Mouse (Mus musculus) lung, postnatal 10 days (tissue): ENCODE measurements around the gene Eif4h.

ENCODE experiments used
- DNase-seq: peaks from one replicate; pipeline ENCODE4 v3.0.0; 2021

Gene Eif4h

DNA sequence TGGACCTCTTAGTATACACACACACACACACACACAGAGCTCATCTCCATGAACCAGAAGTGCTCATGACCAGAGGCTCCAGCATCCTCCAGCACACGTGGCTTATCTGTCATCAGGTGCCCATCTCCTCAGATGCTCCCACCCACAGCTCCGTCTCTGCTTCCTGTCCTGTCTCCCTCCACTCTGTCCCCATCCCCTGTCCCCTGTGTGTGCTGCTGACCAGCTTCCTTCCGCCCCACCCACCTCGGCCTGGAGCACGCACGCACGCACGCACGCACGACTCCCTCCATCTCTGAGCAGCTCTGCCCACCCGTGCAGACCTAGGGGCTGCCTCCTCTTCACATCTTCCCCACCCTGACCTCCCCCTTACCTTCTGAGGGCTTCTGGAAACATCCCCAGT, 34.9 kb downstream of the Eif4h start:
- DNase-seq = peak; percentile 62

DNA sequence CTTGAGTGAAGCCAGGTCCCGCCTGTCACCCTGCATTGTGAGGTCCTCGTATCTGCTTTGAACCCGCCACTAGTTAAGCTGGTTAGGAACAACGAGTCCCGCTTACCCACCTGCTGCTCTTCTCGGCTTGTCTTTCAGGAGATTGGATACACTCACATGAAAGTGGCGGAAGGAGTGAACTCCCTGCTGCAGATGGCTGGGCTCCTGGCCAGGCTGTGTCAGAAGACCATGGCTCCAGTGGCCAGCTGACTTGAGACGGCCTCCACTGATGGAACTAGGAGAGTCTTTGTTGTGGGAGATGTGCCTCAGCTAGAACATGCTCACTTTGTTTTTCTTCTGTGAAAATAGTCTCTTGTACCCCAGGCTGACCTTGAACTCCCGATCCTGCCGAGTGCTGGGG, 41.6 kb downstream of the Eif4h start:
- no peak for DNase-seq

DNA sequence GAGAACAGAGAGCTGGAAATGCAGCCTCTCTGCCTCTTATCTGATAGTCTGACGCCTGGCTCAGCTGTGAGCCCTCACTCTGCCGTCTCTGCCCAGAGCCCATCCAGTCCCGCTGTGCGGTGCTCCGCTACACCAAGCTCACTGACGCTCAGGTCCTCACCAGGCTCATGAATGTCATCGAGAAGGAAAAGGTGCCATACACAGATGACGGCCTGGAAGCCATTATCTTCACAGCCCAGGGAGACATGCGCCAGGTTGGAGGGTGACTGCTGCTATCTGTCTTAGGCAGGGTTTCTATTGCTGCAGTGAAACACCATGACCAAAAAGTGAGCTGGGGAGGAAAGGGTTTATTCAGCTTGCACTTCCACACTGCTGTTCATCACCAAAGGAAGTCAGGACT, 46.2 kb downstream of the Eif4h start:
- no peak for DNase-seq

DNA sequence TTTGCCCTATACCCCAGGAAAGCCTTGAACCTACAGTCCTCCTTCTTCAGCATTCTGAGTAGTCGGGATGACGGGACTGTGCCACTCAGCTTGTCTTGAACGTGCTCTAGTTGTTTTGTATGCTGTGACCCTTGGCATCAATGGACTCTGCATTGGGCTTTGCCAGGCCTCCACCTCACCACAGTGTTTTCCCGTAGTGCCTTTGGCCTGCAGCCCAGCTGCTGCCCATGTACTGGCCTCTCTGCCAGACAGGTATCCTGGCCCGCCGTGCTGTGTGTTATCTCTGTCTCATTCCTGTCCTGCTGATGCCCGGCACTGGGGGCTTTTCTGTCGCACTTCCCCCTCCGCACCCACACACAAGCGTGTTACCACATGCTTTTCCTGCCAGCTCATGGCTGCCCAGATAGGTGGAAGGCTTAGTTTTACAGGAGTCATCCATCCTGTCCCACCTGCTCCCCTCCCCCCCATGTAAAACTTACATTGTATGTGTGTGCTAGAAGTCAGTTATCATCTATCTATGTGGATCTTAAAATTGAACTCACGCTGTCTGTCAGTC, 47.2 kb downstream of the Eif4h start:
- no peak for DNase-seq

DNA sequence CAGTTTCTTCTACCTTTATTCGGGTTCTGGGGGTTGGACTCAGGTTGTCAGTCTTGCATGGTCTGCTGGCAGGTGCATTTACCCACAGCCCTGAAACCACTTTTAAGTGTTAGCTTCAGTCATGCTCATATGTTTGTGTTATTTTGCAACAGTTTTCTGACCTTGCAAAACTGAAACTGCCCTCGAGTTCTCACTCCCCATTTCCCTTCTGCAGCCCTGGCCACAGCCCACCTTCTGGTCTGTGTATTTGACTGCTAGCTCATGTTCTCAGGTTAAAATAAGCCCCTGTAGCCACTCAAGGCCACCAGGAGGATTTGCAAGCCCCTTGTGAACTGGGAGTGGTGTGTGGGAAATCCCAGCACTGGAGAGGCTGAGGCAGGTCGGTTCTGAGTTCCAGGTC, 49.4 kb downstream of the Eif4h start:
- DNase-seq = no peak

DNA sequence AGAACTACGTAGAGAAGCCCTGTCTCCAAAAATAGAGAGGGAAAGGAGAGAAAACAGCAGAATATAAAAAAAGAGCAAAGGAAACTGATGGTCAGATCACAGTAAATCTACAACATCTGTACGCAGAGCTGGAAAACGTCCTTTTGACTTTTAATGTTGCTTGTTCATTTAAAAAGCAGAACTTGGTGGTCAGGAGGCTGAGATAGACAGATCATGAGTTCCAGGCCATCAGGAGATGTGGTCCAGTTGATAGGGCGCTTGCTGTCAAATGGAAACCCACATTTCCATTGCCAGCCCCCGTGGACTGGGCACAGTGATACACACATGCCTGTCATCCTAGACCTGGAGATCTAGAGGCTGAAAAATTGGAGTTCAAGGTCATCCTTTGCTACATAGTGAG, 54.5 kb downstream of the Eif4h start:
- DNase-seq = no peak

DNA sequence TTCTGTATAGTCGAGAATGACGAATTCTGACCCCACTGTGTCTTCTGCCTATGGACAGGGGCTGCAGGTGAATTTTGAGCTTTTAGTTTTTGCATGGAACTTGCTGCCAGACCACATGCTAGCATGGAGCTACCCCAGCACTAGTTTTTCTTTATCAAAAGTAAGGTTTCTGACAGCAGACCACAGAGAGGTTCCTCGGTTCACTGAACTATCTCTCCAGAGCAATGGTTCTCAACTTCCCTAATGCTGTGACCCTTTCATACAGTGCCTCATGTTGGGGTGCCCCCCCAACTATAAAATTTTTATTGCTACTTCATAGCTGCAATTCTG, 55.4 kb downstream of the Eif4h start:
- DNase-seq = no peak

DNA sequence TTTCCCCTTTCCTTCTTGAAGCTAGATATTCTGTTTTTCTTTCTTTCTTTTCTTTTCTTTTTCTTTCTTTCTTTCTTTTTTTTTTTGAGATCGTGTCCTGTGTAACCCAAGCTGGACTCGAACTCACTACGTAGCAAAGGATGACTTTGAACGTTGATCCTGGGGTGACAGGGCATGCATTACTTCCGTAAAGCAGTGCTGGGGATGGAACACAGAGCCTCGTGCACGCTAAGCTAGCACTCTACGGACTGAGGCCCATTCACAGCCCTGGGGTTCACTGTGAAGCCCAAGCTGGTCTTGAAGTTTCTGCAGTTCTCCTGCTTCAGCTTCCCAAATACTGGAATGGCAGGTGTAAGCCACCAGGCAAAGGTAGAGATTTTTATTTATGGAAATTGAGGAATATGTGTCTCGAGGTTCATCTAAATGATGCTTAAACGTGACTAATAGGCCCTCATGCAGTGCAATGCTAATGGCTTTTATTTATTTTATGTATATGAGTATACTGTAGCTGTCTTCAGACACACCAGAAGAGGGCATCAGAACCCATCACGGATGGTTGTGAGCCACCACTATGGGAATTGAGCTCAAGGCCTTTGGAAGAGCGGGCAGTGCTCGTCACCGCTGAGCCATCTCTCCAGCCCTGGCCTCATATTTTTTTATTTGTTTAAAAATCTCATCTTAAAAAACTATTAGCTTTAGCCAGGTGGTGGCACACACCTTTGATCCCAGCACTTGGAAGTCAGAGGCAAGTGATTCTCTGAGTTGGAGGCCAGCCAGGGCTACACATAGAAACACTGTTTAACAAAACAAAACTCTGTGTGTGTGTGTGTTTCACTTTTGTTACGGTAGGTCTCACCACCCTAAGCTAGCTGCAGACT, 56.0 kb downstream of the Eif4h start:
- DNase-seq = no peak

DNA sequence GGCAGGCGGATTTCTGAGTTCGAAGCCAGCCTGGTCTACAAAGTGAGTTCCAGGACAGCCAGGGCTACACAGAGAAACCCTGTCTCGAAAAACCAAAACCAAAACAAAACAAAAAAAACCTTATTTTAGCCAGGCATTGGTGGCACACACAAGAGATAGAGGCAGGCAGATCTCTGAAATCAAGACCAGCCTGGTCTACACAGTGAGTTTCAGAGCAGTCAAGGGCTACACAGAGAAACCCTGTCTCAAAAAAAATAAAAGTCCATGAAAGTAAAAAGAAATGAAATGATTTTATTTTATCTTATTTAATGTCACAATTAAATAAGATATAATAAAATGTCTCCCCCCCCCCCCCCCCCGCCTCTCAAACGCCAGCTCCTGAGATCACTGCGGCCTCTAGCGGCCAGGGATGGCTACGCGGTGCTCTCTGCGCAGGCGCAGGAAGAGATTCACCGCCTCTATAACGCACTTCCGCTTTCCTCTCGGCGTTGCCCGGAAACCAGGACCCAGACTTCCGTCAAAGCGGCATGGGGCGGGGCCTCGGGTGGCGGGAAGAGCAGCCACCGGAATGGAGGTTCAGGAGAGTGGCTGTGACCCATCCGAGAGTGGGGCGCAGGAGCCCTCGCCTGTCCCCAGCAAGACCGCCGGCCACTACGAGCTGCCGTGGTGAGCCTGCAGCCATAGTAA, 56.9 kb downstream of the Eif4h start:
- peak; percentile 98 for DNase-seq

DNA sequence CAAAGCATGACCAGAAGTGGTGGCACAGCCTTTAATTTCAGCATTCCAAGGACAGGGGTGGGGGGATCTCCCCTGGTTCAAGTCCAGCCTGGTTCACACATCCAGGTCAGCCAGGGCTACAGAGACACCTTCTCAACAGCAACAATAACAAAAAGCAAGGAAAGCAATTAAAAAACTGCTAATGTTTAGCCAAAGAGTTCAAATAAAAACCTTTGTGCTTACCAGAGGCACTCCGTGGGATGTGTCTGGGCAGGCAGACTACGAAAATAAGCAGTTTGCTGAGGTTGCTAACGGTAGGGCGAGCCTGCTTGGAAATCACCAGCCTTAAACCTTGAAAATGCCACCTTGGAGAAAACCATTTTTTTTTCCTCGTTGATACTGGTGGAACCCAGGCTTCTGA, 58.1 kb downstream of the Eif4h start, which contains the start of gene Rfc2:
Gene Rfc2, plus strand, starts transcription at position 221 of the 400 bp plus-strand sequence.
- DNase-seq = no peak

DNA sequence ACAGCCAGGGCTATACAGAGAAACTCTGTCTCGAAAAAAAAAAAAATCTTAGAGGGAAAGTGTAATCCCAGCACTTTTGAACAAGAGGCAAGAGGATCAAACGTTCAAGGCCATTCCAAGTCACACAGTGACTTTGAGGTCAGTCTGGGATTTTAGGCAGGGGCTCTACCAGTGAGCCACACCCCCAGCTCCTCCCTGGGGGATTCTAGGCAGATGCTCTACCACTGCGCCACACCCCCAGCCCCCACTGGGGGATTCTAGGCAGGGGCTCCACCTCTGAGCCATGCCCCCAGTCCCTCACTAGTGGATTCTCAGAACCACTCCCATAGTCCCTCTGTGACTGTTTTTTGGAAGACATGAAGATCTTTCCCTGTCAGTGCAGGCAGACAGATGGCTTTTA, 60.2 kb downstream of the Eif4h start:
- DNase-seq = no peak

DNA sequence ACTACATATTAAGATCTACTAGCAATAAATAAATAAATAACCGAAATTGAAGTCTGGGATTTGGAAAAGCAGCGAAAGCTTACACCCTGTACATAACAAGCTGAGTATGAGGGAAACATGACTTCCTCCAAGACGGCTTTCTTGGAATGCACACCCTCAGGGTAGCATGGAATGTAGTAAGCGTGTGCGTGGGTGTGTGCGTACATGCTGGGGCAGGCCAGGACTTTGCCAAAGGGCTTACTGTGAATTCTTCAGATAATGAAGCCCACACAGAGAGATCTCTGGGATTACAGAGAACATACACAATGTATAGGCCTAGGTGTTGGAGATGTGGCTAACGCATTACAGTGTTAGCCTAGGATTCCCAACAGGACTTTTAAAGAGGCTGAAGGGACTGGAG, 61.8 kb downstream of the Eif4h start:
- no peak for DNase-seq

DNA sequence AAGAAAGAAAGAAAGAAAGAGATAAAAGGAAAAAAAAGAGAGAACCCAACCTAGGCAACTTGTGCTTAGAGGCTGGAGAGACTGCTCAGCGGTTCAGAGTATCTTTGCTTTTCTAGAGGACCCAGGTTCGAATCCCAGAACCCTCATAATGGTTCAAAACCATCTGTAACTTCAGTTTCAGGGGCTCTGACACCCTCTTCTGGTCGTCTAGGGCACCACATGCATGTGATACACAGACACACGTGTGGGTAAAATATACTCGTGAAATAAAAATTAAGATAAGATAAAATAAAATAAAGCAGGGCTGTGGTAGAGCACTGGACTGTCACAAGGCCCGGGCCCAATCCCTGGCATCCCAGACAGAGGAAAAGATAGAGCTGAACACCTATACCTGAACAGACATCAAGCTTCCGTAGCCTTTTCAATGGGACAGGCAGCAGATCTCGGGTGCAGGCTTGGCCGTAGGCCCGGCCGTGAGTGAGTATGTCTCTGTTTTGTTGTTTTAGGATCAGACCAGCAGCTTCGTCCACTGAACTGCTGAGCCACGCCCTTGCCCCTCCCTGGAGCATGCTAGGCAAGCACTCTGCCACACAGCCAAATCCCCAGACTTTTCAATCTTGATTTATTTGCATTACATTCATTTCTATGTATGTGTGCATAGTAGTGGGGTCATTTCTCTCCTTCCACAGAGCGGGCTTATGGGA, 62.6 kb downstream of the Eif4h start:
- DNase-seq = peak; percentile 32

DNA sequence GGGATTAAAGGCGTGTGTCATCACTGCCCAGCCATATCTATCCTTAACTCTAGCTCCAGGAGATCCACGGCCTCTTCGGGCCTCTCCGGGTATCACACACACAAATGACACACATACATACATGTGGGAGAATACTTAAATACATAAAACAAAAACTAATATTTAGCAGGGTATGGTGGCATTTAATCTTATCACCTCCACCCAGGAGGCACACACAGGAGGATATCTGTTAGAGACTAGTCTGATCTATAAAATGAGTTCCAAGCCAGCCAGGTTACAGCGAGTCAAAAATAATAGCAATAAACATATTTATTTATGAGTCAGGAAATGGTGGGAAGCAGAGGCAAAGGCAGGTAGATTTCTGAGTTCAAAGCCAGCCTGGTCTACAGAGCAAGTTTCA, 63.5 kb downstream of the Eif4h start:
- no peak for DNase-seq

DNA sequence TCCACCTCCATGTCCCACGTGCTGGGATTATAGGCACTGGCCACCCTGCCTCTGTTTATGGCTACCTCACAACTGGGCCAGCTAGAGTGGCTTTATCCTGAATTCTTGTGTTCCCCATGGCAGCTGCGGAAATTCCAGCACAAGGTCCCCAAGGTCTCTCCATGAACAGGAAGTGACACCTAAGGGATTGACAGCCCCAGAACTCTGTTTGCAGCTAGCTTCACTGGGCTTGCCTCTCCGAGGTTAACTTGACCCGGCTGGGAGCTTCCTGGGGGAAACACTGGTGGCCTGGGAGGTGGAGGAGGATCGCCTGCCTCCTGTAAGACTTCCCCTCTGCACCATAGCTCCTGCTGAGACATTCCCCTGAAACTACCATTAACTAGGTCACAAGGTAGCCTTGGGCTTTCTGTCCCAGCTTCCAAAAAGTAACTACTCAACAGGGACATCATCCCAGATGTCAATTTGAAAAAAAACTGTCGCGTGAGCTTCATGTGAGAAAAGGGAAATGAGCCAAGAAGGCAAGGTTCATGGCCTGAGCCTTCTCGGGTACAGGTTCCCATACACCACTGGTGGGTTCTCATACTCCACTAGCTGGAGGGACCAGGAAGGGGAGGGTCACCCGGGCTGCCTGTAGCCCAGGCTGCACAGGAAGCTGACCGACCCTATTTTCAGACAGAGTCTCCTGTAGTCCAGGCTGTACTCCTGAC, 66.6 kb downstream of the Eif4h start:
- peak; percentile 59 for DNase-seq

DNA sequence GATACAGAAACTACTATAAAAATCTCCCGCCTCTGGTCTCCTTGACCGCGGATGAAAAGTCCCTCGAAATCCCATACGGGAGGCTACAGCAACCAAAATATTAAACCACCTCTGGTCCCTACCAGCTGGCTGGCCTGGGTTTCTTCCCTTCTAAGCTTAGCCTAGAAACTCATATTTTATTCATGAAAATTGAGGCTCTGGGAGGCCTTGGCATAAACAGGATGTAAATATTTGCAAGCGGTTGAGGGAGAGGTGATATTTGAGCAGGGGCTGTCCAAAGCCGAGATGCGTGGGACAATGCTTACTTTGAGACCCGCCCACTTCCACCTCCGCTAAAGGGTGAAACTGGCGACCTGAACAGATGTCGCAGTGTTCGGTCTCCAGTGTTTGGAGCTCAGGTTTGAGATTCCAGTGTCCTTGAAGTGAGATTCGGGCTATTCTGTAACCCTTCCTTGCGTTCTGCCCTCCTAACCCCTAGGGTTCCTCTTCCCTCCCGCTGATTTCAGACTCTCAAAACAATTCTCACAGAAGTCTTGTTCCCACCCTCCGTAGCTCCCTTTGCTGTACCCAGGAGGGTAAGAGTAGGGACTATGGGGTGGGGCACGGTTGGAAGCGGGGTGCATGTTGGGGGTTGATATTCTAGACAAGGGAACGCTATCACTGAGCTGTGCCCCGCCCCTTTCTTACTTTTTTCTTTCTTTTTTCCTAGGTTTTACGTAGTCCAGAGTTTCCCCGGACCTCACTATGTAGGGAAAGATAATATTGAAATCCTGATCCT, 67.4 kb downstream of the Eif4h start:
- DNase-seq = peak; percentile 81
